Mouse (Mus musculus): ENCODE results near the gene Rnf17.

Gene Rnf17

GRCm38 (mm10) chr14:56402311-56403071 lies at the start of gene Rnf17:
Gene Rnf17, plus strand, starts transcription at chr14:56402581.
- in situ Hi-C loops (cut with MboI; ENCODE audit: low pct_unique_long_range_greater_than_20kb in 1 of 2, low sequenced_read_pairs in 2 of 2, unreplicated experiment in 1 of 2), result no loop called here

GRCm38 (mm10) chr14:56354803-56355202 lies 47.6 kb upstream of the Rnf17 start:
- in situ Hi-C loops (cut with MboI; ENCODE audit: low pct_unique_long_range_greater_than_20kb in 1 of 2, low sequenced_read_pairs in 2 of 2, unreplicated experiment in 1 of 2), result loop anchor here in 1 of 2 experiments (25.0 kb wide), 1 partner anchor 707 kb away; the partner anchor contains the start of gene Gja3

- in situ Hi-C loops (cut with MboI; ENCODE audit: low pct_unique_long_range_greater_than_20kb in 1 of 2, low sequenced_read_pairs in 2 of 2, unreplicated experiment in 1 of 2), result loop anchor here in 1 of 2 experiments (25.0 kb wide), 1 partner anchor 707 kb away; the partner anchor contains the start of gene Gja3
These were observed 47.0 kb upstream of the Rnf17 start for GRCm38 (mm10) chr14:56355396-56355795.

- in situ Hi-C loops (cut with MboI; ENCODE audit: low pct_unique_long_range_greater_than_20kb in 1 of 2, low sequenced_read_pairs in 2 of 2, unreplicated experiment in 1 of 2), result loop anchor here in 1 of 2 experiments (25.0 kb wide), 1 partner anchor 706 kb away; the partner anchor contains the start of gene Gja3
These were observed 46.2 kb upstream of the Rnf17 start for GRCm38 (mm10) chr14:56356196-56356595.

GRCm38 (mm10) chr14:56358422-56358821 lies 44.0 kb upstream of the Rnf17 start:
- in situ Hi-C loops (cut with MboI; ENCODE audit: low pct_unique_long_range_greater_than_20kb in 1 of 2, low sequenced_read_pairs in 2 of 2, unreplicated experiment in 1 of 2), result loop anchor here in 1 of 2 experiments (25.0 kb wide), 1 partner anchor 704 kb away; the partner anchor contains the start of gene Gja3

GRCm38 (mm10) chr14:56359131-56359530 lies 43.2 kb upstream of the Rnf17 start:
- in situ Hi-C loops (cut with MboI; ENCODE audit: low pct_unique_long_range_greater_than_20kb in 1 of 2, low sequenced_read_pairs in 2 of 2, unreplicated experiment in 1 of 2), result loop anchor here in 1 of 2 experiments (25.0 kb wide), 1 partner anchor 703 kb away; the partner anchor contains the start of gene Gja3

GRCm38 (mm10) chr14:56364711-56365237 lies 37.6 kb upstream of the Rnf17 start, which contains the start of gene Atp12a:
Gene Atp12a, plus strand, starts transcription at chr14:56365068.
- in situ Hi-C loops (cut with MboI; ENCODE audit: low pct_unique_long_range_greater_than_20kb in 1 of 2, low sequenced_read_pairs in 2 of 2, unreplicated experiment in 1 of 2), result loop anchor here in 1 of 2 experiments (25.0 kb wide), 1 partner anchor 698 kb away; the partner anchor contains the start of gene Gja3

GRCm38 (mm10) chr14:56365292-56365691 lies 37.1 kb upstream of the Rnf17 start:
- in situ Hi-C loops (cut with MboI; ENCODE audit: low pct_unique_long_range_greater_than_20kb in 1 of 2, low sequenced_read_pairs in 2 of 2, unreplicated experiment in 1 of 2), result loop anchor here in 1 of 2 experiments (25.0 kb wide), 1 partner anchor 697 kb away; the partner anchor contains the start of gene Gja3

- in situ Hi-C loops (cut with MboI; ENCODE audit: low pct_unique_long_range_greater_than_20kb in 1 of 2, low sequenced_read_pairs in 2 of 2, unreplicated experiment in 1 of 2), result loop anchor here in 1 of 2 experiments (25.0 kb wide), 1 partner anchor 696 kb away; the partner anchor contains the start of gene Gja3
These were observed 35.7 kb upstream of the Rnf17 start for GRCm38 (mm10) chr14:56366712-56367111.

- in situ Hi-C loops (cut with MboI; ENCODE audit: low pct_unique_long_range_greater_than_20kb in 1 of 2, low sequenced_read_pairs in 2 of 2, unreplicated experiment in 1 of 2), result loop anchor here in 1 of 2 experiments (25.0 kb wide), 1 partner anchor 693 kb away; the partner anchor contains the start of gene Gja3
These were observed 33.5 kb upstream of the Rnf17 start for GRCm38 (mm10) chr14:56368834-56369233.

- in situ Hi-C loops (cut with MboI; ENCODE audit: low pct_unique_long_range_greater_than_20kb in 1 of 2, low sequenced_read_pairs in 2 of 2, unreplicated experiment in 1 of 2), result loop anchor here in 1 of 2 experiments (25.0 kb wide), 1 partner anchor 687 kb away; the partner anchor contains the start of gene Gja3
These were observed 26.6 kb upstream of the Rnf17 start for GRCm38 (mm10) chr14:56375731-56376130.

GRCm38 (mm10) chr14:56377745-56378144 lies 24.6 kb upstream of the Rnf17 start:
- in situ Hi-C loops (cut with MboI; ENCODE audit: low pct_unique_long_range_greater_than_20kb in 1 of 2, low sequenced_read_pairs in 2 of 2, unreplicated experiment in 1 of 2), result loop anchor here in 1 of 2 experiments (25.0 kb wide), 1 partner anchor 685 kb away; the partner anchor contains the start of gene Gja3

- in situ Hi-C loops (cut with MboI; ENCODE audit: low pct_unique_long_range_greater_than_20kb in 1 of 2, low sequenced_read_pairs in 2 of 2, unreplicated experiment in 1 of 2), result loop anchor here in 1 of 2 experiments (25.0 kb wide), 1 partner anchor 683 kb away; the partner anchor contains the start of gene Gja3
These were observed 23.0 kb upstream of the Rnf17 start for GRCm38 (mm10) chr14:56379336-56379735.

- in situ Hi-C loops (cut with MboI; ENCODE audit: low pct_unique_long_range_greater_than_20kb in 1 of 2, low sequenced_read_pairs in 2 of 2, unreplicated experiment in 1 of 2), result loop anchor here in 1 of 2 experiments (25.0 kb wide), 1 partner anchor 680 kb away; the partner anchor contains the start of gene Gja3
These were observed 20.0 kb upstream of the Rnf17 start for GRCm38 (mm10) chr14:56382366-56382765.

- in situ Hi-C loops (cut with MboI; ENCODE audit: low pct_unique_long_range_greater_than_20kb in 1 of 2, low sequenced_read_pairs in 2 of 2, unreplicated experiment in 1 of 2), result loop anchor here in 1 of 2 experiments (25.0 kb wide), 1 partner anchor 672 kb away; the partner anchor contains the start of gene Gja3
These were observed 12.1 kb upstream of the Rnf17 start for GRCm38 (mm10) chr14:56390247-56390646.

- in situ Hi-C loops (cut with MboI; ENCODE audit: low pct_unique_long_range_greater_than_20kb in 1 of 2, low sequenced_read_pairs in 2 of 2, unreplicated experiment in 1 of 2), result loop anchor here in 1 of 2 experiments (25.0 kb wide), 1 partner anchor 668 kb away; the partner anchor contains the start of gene Gja3
These were observed 8.6 kb upstream of the Rnf17 start for GRCm38 (mm10) chr14:56393704-56394312.

- in situ Hi-C loops (cut with MboI; ENCODE audit: low pct_unique_long_range_greater_than_20kb in 1 of 2, low sequenced_read_pairs in 2 of 2, unreplicated experiment in 1 of 2), result loop anchor here in 1 of 2 experiments (25.0 kb wide), 1 partner anchor 664 kb away; the partner anchor contains the start of gene Gja3
These were observed 4.4 kb upstream of the Rnf17 start for GRCm38 (mm10) chr14:56398001-56398400.

- in situ Hi-C loops (cut with MboI; ENCODE audit: low pct_unique_long_range_greater_than_20kb in 1 of 2, low sequenced_read_pairs in 2 of 2, unreplicated experiment in 1 of 2), result no loop called here
These were observed 643 bp downstream of the Rnf17 start for GRCm38 (mm10) chr14:56403072-56403375.

Data from mouse embryonic stem cell (cell line).